Mouse (Mus musculus) embryonic stem cell, embryonic (primary cell): ENCODE measurements at regions not wholly inside any gene's neighbourhood (a gene's known extent, or its start where the extent isn't known, plus 50 kb on each side); places are given as distances from the start of the nearest gene placed in this dataset.

Experiments
- CTCF ChIA-PET, 4 experiments: fragments of 300-600 bp in 2 of 4; fragments of 350-600 bp in 2 of 4; sonication (Branson Sonifier 250); formaldehyde crosslinking; loops; one replicate each; lab custom pipeline; 2022; ENCODE audit warnings: inconsistent platforms in 2 of 4; lab: Charles Lee
- POLR2A ChIA-PET, 4 experiments: fragments of 300-600 bp in 2 of 4; fragments of 350-600 bp in 2 of 4; sonication (Branson Sonifier 250); formaldehyde crosslinking; loops; one replicate each; lab custom pipeline; 2022; ENCODE audit warnings: antibody characterized with exemption in 4 of 4, inconsistent platforms in 1 of 4; lab: Charles Lee

GRCm38 (mm10) chr9:23011316-23011959 is 211.4 kb upstream of the Bmper start:
- CTCF ChIA-PET = interaction anchor here in 3 of 4 experiments (0.6 to 1.0 kb wide), 4 partner anchors 298 to 454 kb away, joined by 3 to 4 read pairs (median 4); no protein-coding TSS in a partner anchor

DNA sequence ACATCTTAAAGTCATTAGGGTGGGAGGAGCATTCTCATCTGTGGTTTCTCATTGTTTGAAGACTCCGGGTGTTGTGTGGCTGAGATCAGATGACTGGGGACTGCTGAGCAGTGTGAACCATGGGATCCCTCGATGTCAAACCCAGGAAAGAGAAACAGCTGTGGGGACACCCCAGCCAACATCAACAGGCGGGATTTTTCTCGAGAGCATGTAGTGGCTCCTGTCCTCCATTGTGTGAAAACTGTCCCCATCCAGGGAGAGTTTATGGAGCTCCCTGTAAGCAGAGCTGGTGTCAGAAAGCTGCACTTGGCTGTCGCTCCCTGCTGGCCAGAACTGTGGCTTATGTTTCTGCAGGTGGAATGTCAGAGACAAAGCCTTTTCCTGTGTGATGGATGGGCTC is 210.7 kb upstream of the Bmper start:
- ChIA-PET CTCF (interaction anchor here (0.6 to 1.1 kb wide), 5 partner anchors 299 to 455 kb away, joined by 3 to 4 read pairs (median 3); no protein-coding TSS in a partner anchor), POLR2A (no interaction called here)

More at GRCm38 (mm10) chr9:23011316-23011959, 211.4 kb upstream of the Bmper start:
- POLR2A ChIA-PET = interaction anchor here in 1 of 4 experiments (0.6 kb wide), 1 partner anchor 21 kb away, joined by 3 read pairs; no protein-coding TSS in a partner anchor

DNA sequence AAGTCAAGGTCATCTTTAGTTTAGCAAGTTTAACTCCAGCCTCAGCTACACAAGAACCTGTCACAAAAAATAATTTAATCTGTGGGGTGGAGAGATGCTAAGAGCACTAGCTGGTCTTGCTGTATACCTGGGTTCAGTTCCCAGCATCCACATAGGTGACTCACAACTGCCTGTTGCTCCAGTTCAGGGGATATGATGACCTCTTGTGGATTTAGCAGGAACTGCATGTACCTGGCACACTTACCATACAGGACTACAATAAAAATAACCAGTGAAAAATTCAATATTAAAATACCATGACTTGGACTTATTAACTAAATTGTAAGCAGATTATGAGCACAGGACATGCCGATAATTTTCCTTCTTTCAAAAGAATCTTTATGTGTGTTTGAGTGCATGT is 206.1 kb upstream of the Bmper start:
- ChIA-PET POLR2A (no interaction called here), CTCF (interaction anchor here in 2 of 4 experiments (1.1 to 1.2 kb wide), 2 partner anchors 302 to 303 kb away, joined by 3 read pairs; no protein-coding TSS in a partner anchor)

DNA sequence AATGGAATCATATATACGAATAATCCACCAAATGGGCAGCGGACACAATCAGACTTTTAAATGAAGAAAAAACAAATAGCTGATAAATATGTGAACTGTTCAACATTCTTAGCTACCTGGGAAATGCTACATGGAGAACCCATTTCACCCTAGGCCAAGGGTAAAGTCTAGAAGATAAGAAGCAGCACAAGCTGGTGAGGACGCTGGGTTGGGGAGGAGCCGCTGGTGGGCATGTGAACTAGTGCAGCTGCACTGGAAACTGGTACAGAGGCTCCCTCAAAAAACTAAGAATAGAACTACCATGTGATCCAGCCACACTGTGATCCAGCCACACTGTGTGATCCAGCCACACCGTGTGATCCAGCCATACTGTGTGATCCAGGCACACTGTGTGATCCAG is 198.8 kb upstream of the Bmper start:
- ChIA-PET POLR2A (interaction anchor here in 2 of 4 experiments (0.7 to 1.0 kb wide), 2 partner anchors 8 to 188 kb away, joined by 3 read pairs; no protein-coding TSS in a partner anchor), CTCF (no interaction called here)

DNA sequence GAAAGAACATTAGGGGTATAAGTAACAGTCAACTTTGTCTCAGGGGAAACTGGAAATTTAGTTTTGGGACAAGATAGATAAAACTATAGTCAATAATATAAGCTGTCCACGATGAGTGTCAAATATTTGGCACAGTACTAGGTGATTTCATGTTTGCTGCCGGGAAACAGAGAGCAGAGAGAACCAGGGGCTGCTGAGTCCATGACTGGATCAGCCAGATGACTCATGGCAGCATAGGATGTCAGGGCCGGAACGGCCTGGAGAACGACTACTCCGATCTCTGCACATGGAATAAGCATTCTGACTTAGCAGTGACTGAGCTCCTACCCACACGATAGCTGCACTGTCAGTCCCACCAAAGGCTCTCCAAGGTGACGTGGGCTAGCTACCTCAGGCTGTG is 197.6 kb upstream of the Bmper start:
- CTCF ChIA-PET = no interaction called here

DNA sequence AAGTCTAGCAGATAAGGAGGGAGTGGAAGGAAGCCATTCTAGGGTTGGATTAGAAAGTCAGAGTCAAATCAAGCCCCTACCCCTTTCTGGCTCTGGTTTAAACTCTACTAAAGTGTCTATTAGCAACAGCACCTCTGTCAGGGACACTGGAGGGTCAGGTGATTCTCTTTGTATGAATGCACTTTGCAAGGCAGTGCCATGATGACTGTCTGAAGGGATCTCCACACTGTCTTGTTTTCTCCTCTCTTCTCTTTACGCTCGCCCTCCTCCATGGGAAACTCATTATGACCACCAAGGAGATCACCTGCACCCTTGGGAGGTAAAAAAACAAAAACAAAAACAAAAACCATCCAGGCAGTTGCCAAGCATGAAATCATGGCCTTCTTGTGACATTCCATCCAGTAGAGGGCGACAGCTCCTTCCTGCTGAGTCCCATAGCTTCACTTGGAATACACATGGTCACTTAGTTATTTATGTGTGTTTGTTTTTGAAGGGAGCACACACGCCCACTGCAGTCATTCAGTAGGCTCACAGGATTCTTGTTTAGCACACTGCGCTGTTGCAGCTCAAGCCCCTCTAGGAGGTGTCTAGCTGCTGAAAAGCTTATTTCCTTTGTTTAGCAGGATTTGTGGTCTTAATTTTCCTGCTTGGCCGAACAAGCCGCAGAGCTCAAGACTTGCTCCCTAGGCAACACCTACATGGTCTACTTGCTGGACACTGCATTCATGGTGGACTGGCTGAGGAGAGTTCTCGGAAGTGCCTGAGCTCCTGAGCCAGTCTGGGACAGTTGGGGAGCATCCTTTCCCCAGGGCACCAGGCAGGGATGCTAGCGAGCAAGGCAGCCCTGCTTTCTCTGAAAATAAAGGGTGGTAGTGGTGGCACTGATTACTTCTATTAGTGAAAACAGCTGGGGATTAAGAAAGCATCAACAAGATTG is 195.2 kb upstream of the Bmper start:
- CTCF ChIA-PET = interaction anchor here (0.5 to 2.1 kb wide), 18 partner anchors 9 to 496 kb away, joined by 3 to 6 read pairs (median 4); partner anchors contain the start of gene Bmper (in 1 of the 4)
- POLR2A ChIA-PET = interaction anchor here in 1 of 4 experiments (0.6 kb wide), 1 partner anchor 13 kb away, joined by 4 read pairs; no protein-coding TSS in a partner anchor

More for the DNA sequence above, 197.6 kb upstream of the Bmper start:
- POLR2A ChIA-PET = no interaction called here

DNA sequence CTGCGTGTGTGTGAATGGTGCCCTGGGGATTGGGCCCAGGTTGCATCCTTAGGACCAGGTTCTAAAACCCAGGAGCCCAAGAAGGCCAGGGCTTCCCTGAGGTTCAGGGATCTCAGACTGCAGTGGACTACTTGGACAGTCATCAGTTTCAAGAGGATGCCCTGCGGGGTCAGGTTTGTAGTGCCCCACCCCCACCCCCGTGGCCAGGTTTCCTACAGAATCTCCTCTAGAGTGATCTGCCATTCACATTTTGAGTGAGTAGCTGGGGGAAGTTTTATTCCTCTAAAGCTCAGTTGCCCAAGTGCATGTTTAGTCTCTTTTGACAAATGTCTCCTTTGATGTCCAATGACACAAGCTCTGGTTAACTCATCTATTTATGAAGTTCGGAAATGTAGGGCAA is 193.5 kb upstream of the Bmper start:
- CTCF ChIA-PET = interaction anchor here in 1 of 4 experiments (0.7 kb wide), 1 partner anchor 397 kb away, joined by 6 read pairs; no protein-coding TSS in a partner anchor
- POLR2A ChIA-PET = interaction anchor here in 1 of 4 experiments (0.6 kb wide), 1 partner anchor 424 kb away, joined by 3 read pairs; no protein-coding TSS in a partner anchor

DNA sequence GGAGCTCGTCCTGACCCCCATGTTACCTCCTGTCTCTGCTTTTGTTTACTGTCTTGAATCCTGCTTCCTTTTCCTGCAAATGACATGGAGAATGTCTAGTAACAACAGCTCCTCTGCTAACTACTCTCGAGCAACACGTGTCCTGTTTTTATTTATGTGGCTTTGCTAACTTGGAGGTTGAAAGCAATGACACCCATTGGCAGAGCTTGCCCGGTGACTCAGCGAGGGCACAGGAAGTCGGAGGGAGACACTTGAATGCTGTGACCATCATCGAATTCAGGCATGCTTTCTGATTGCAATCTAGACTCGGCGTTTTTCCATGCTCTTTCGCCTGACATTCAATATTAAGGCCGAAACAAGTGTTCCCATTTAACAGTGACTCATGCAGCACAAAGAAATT is 192.7 kb upstream of the Bmper start:
- ChIA-PET CTCF (interaction anchor here in 1 of 4 experiments (0.7 kb wide), 1 partner anchor 398 kb away, joined by 6 read pairs; no protein-coding TSS in a partner anchor), POLR2A (interaction anchor here in 1 of 4 experiments (0.6 kb wide), 1 partner anchor 423 kb away, joined by 3 read pairs; no protein-coding TSS in a partner anchor)

GRCm38 (mm10) chr9:23030546-23030945 is 192.3 kb upstream of the Bmper start:
- ChIA-PET POLR2A (no interaction called here), CTCF (interaction anchor here in 1 of 4 experiments (0.5 kb wide), 1 partner anchor 505 kb away, joined by 4 read pairs; no protein-coding TSS in a partner anchor)

GRCm38 (mm10) chr9:23031916-23032315 is 191.0 kb upstream of the Bmper start:
- ChIA-PET POLR2A (interaction anchor here in 1 of 4 experiments (1.2 kb wide), 1 partner anchor 8 kb away, joined by 3 read pairs; no protein-coding TSS in a partner anchor), CTCF (no interaction called here)

DNA sequence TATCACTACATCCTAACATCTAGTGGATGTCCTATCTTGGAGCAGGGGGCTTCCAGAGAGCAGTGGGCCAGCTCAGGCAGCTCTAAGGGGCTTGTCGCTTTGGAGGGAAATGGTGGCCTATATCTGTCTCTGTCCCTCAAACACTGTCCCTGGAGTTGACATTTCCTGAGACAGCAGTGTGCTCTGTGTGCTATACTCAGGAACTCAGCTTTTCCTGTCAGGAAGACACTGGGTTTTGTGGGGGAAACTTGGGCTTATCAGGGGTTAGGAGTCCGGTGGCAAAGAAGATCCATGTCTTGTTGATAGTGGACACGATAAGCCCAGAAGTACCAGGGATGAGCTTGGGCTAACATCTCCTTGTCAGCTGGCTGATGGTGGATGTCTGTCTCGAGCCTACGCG is 187.6 kb upstream of the Bmper start:
- CTCF ChIA-PET = no interaction called here
- POLR2A ChIA-PET = no interaction called here

GRCm38 (mm10) chr9:23035901-23036610 is 186.8 kb upstream of the Bmper start:
- ChIA-PET POLR2A (no interaction called here), CTCF (interaction anchor here in 2 of 4 experiments (0.8 to 2.1 kb wide), 2 partner anchors 8 to 327 kb away, joined by 3 to 6 read pairs; no protein-coding TSS in a partner anchor)

- CTCF ChIA-PET = interaction anchor here in 2 of 4 experiments (1.0 to 2.1 kb wide), 2 partner anchors 10 kb away, joined by 5 to 6 read pairs; no protein-coding TSS in a partner anchor
These were observed 185.4 kb upstream of the Bmper start for GRCm38 (mm10) chr9:23037513-23037914.

GRCm38 (mm10) chr9:23039588-23039987 is 183.3 kb upstream of the Bmper start:
- CTCF ChIA-PET = no interaction called here
- POLR2A ChIA-PET = no interaction called here

More at GRCm38 (mm10) chr9:23037513-23037914, 185.4 kb upstream of the Bmper start:
- POLR2A ChIA-PET = no interaction called here

GRCm38 (mm10) chr9:23041025-23041424 is 181.9 kb upstream of the Bmper start:
- POLR2A ChIA-PET = interaction anchor here in 2 of 4 experiments (0.7 to 1.2 kb wide), 2 partner anchors 11 to 14 kb away, joined by 3 to 4 read pairs; no protein-coding TSS in a partner anchor
- CTCF ChIA-PET = no interaction called here

GRCm38 (mm10) chr9:23041537-23042472 is 181.1 kb upstream of the Bmper start:
- ChIA-PET CTCF (no interaction called here), POLR2A (interaction anchor here in 2 of 4 experiments (0.7 to 1.2 kb wide), 2 partner anchors 10 to 434 kb away, joined by 3 to 7 read pairs; no protein-coding TSS in a partner anchor)

- ChIA-PET CTCF (no interaction called here), POLR2A (no interaction called here)
These were observed 179.9 kb upstream of the Bmper start for GRCm38 (mm10) chr9:23043006-23043405.
